Mouse (Mus musculus): Measurements from ENCODE around the gene Ndufs7.

DNA sequence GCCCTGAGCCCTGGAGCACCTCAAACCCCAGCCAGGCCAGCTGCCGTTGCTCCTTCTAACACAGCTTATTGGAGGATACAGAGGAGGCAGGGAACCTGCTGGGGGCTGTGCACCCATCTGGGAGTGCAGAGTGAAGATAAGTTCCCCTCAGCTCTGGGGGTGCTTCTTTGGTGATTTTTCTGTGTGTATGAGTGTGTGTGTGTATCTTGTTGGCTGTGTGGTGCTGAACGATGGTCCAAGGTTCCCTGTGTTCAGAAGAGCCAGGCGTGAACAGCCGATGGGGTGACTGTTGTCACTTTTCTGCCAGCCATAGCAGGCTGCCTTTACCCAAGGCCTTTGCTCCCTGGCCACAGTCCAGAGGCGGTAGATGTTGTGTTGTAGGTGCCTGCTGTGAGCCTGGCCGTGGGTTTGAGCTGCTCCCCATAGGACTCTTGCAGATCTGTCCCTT is 21.8 kb downstream of the Ndufs7 start:
- TF ChIP-seq CTCF (IDR thresholded peaks at IDR 0.05; ENCODE audit: borderline replicate concordance, extremely low read depth, insufficient read depth, insufficient read length) (no peak), POLR2A (IDR thresholded peaks at IDR 0.05; ENCODE audit: borderline replicate concordance, extremely low read depth, insufficient read depth, insufficient read length, poor library complexity, severe bottlenecking) (no peak)
